Mouse (Mus musculus) midbrain, embryonic 11.5 days (tissue): ENCODE results near the gene Creg1. TPM values are rescaled to one million over a fixed set of nuclear protein-coding genes. Genes with fewer than 3 reads are reported as not detected.

Source experiments
- ATAC-seq: fragments of 200-750 bp; cut with Nextera tagmentation; 2 replicates; pipeline ENCODE4 v1.8.0; 2017; ENCODE audit warnings: moderate TSS enrichment, moderate library complexity; ENCODE audit not compliant: low FRiP score
- DNase-seq: peaks from one replicate; pipeline ENCODE4 v3.0.0; 2015; ENCODE audit warnings: low spot score; ENCODE audit errors: missing footprints
- H3K27ac ChIP-seq: fragments of 300-500 bp; sonication (generic); 2 replicates; pipeline ENCODE4 v1.5.1; 2014; ENCODE audit warnings: low read depth, low read length
- H3K27me3 ChIP-seq: fragments of 300-500 bp; sonication (generic); 2 replicates; pipeline ENCODE4 v1.6.1; 2014; ENCODE audit warnings: mild to moderate bottlenecking, low read length, moderate library complexity, mixed read lengths; ENCODE audit not compliant: control insufficient read depth, insufficient read depth
- H3K36me3 ChIP-seq: fragments of 300-500 bp; sonication (generic); 2 replicates; pipeline ENCODE4 v1.6.1; 2014; ENCODE audit warnings: mild to moderate bottlenecking, low read length, moderate library complexity, mixed read lengths; ENCODE audit not compliant: control insufficient read depth, insufficient read depth
- H3K4me1 ChIP-seq: fragments of 300-500 bp; sonication (generic); 2 replicates; pipeline ENCODE4 v1.6.1; 2014; ENCODE audit warnings: low read length; ENCODE audit not compliant: control insufficient read depth, insufficient read depth
- H3K4me2 ChIP-seq: fragments of 300-500 bp; sonication (generic); 2 replicates; pipeline ENCODE4 v1.6.1; 2014; ENCODE audit warnings: mild to moderate bottlenecking, moderate library complexity
- H3K4me3 ChIP-seq: fragments of 300-500 bp; sonication (generic); 2 replicates; pipeline ENCODE4 v1.5.1; 2014; ENCODE audit warnings: low read depth, low read length
- H3K9ac ChIP-seq: fragments of 300-500 bp; sonication (generic); 2 replicates; pipeline ENCODE4 v1.6.1; 2014; ENCODE audit warnings: low read length
- H3K9me3 ChIP-seq: fragments of 300-500 bp; sonication (generic); 2 replicates; pipeline ENCODE4 v1.6.1; 2016; ENCODE audit warnings: low read length; ENCODE audit not compliant: control insufficient read depth
- WGBS: fragments of 180-500 bp; shearing (Covaris S2); extraction: QIAGEN DNeasy Blood & Tissue Kit; methylation state at CpG from one replicate; pipeline ENCODE4 v1.1.7; 2014; 5-methylcytosine and 5-hydroxymethylcytosine counted together
- polyA plus RNA-seq: library from polyadenylated mRNA; unstranded; fragments of >200 nt; fragmentation: Nextera tagmentation; extraction: Ambion mirVana; gene quantifications from 2 replicates; pipeline ENCODE4 v1.2.1, GENCODE M21; 2014

Gene Creg1
- polyA plus RNA-seq, result 37.4 and 43.4 TPM in 2 replicates

- H3K36me3 ChIP-seq, result no peaks in the 10 kb centered on the region
- H3K9me3 ChIP-seq, result no peaks in the 10 kb centered on the region
- peak within 1 kb of the TSS; percentile 25; the same call in 1 of the 2 replicates for H3K27ac ChIP-seq
- DNase-seq (peak; percentile 96), ATAC-seq (peak; percentile 99)
- WGBS, result under 1% methylated on average over 57 of the region's 57 CpGs
- peak within 1 kb of the TSS; percentile 78 for H3K4me3 ChIP-seq
- peak within 1 kb of the TSS; percentile 97 for H3K4me2 ChIP-seq
- H3K4me1 ChIP-seq, result peaks cover 6% of the 10 kb centered on the region
- H3K9ac ChIP-seq, result peak within 1 kb of the TSS; percentile 81
- peaks cover 7% of the 10 kb centered on the region for H3K27me3 ChIP-seq
Observed at GRCm38 (mm10) chr1:165763635-165764372, at the start of gene Creg1. TSS of gene Creg1 (plus strand) at chr1:165763746.

GRCm38 (mm10) chr1:165713798-165714197 lies 49.7 kb upstream of the Creg1 start:
- Histone ChIP-seq H3K9ac (no peak overlapping the region), H3K4me3 (no peak overlapping the region), H3K9me3 (no peaks in the 10 kb centered on the region), H3K4me1 (no peaks in the 10 kb centered on the region), H3K36me3 (no peaks in the 10 kb centered on the region), H3K27me3 (peaks cover 2% of the 10 kb centered on the region; the same call in 1 of the 2 replicates), H3K27ac (no peak overlapping the region), H3K4me2 (no peak overlapping the region)
- ATAC-seq, result no peak
- DNase-seq, result peak; percentile 57
- 82% methylated on average over 5 of the region's 5 CpGs for WGBS

DNA sequence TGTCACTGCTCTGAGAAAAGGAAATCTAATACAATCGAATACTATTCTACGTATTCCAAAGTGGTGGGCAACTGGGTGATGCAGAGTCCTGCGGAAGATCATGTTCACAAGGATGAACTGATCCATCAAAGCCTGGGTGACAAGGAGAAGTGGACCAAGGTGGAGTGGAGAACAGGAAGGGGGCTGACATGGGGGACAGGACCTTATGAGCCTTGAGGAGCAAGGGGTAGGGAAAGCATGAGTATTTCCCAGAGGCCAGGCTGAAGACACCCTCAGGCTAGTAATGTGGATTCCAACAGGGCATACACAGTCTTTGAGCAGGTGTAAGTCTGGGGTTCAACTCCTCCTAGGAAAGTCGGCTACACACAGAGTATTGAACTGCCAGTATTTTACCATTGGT lies 47.1 kb upstream of the Creg1 start:
- Histone ChIP-seq H3K36me3 (no peaks in the 10 kb centered on the region), H3K27ac (no peak overlapping the region), H3K9ac (no peak overlapping the region), H3K4me2 (no peak overlapping the region), H3K9me3 (no peaks in the 10 kb centered on the region), H3K4me3 (no peak overlapping the region), H3K4me1 (no peaks in the 10 kb centered on the region), H3K27me3 (no peaks in the 10 kb centered on the region)
- peak; percentile 66 for DNase-seq
- ATAC-seq, result no peak
- 94% methylated on average over 4 of the region's 4 CpGs for WGBS

GRCm38 (mm10) chr1:165717711-165718542 lies 45.6 kb upstream of the Creg1 start:
- DNase-seq (peak; percentile 77), ATAC-seq (no peak)
- H3K4me1 ChIP-seq, result no peaks in the 10 kb centered on the region
- H3K9me3 ChIP-seq, result no peaks in the 10 kb centered on the region
- no peak overlapping the region for H3K9ac ChIP-seq
- H3K4me3 ChIP-seq, result no peak overlapping the region
- no peaks in the 10 kb centered on the region for H3K27me3 ChIP-seq
- no peak overlapping the region for H3K4me2 ChIP-seq
- no peak overlapping the region for H3K27ac ChIP-seq
- WGBS, result 64% methylated on average over 11 of the region's 11 CpGs
- H3K36me3 ChIP-seq, result no peaks in the 10 kb centered on the region

DNA sequence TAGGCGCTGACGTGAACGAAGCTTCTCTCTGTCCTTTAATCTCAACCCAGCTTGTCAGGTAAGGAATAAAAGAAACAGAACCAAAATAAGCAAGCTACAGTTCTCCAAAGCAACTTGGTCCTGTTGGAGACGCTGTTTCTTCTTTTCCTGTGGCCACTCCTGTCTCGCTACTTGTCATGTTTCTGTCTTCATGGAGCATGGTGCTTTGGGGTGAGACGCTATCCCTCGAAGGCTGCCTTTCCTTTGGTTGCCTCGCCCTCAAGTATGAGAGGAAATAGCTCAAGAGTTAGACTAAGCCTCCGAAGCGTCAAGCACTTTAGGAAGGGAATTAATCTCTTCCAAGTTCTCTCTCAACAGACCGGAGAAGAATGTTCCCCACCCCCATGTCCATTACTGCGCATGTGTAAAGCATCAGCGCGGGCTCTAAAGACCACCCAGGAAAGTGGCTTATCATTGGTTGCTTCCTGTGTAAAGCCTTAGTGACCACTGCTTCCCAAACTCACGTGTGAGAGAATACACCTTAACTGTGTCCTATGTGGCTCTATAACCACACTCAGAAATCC lies 44.9 kb upstream of the Creg1 start:
- Histone ChIP-seq H3K27ac (no peak overlapping the region), H3K27me3 (no peaks in the 10 kb centered on the region), H3K4me3 (no peak overlapping the region), H3K36me3 (no peaks in the 10 kb centered on the region), H3K9me3 (no peaks in the 10 kb centered on the region), H3K4me2 (no peak overlapping the region), H3K9ac (no peak overlapping the region), H3K4me1 (no peaks in the 10 kb centered on the region)
- peak; percentile 60 for DNase-seq
- WGBS, result 78% methylated on average over 15 of the region's 15 CpGs
- ATAC-seq, result no peak

- Histone ChIP-seq H3K9ac (no peak overlapping the region), H3K27ac (no peak overlapping the region), H3K27me3 (no peaks in the 10 kb centered on the region), H3K4me1 (peaks cover 4% of the 10 kb centered on the region; the same call in 1 of the 2 replicates), H3K36me3 (no peaks in the 10 kb centered on the region), H3K9me3 (no peaks in the 10 kb centered on the region), H3K4me2 (no peak overlapping the region), H3K4me3 (no peak overlapping the region)
- WGBS, result 94% methylated on average over 9 of the region's 9 CpGs
- DNase-seq (peak; percentile 73), ATAC-seq (no peak)
Observed at GRCm38 (mm10) chr1:165722531-165723123, 40.9 kb upstream of the Creg1 start.

DNA sequence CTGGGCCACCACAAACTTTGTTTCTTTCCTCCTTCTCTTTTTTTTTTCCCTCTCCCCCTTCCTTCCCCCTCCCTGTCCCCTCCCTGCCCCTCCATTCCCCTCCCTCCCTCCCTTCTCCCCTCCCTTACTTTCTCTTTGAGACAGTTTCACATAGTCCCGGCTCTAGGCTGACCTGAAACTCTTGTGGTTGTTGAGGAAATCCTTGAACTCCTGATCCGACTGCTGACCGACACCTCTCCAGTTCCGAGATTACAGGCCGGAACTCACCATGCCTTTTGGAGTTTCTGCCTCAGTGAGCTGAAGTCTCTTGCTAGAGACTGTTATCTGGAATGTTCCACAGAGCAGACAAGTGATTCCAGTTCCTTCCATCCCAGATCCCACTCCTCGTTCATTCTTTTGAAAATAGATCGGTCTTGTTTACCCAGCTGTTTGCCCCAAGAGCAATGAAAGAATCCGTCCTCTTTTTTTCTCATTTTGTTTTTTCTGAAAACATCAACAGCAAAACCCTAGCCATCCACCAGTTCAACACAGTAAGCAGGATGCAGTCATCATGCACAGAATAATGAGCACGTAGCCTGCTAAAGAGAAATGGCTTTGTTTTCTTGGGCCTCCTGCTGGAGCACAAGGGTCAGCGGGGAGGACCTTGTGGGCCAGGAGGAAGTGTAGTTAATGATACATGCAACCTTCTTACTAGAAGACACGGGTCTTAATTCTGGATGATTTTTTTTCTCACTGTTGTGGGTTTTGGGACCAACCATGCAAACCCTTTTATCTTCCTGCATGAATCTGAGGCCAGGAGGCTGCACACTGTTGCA lies 39.1 kb upstream of the Creg1 start:
- no peak overlapping the region for H3K4me3 ChIP-seq
- no peak for ATAC-seq
- H3K9me3 ChIP-seq, result no peaks in the 10 kb centered on the region
- no peak overlapping the region for H3K4me2 ChIP-seq
- H3K4me1 ChIP-seq, result peaks cover 4% of the 10 kb centered on the region; the same call in 1 of the 2 replicates
- H3K27me3 ChIP-seq, result no peaks in the 10 kb centered on the region
- 63% methylated on average over 11 of the region's 11 CpGs for WGBS
- DNase-seq, result no peak
- no peaks in the 10 kb centered on the region for H3K36me3 ChIP-seq
- H3K9ac ChIP-seq, result no peak overlapping the region
- no peak overlapping the region for H3K27ac ChIP-seq

DNA sequence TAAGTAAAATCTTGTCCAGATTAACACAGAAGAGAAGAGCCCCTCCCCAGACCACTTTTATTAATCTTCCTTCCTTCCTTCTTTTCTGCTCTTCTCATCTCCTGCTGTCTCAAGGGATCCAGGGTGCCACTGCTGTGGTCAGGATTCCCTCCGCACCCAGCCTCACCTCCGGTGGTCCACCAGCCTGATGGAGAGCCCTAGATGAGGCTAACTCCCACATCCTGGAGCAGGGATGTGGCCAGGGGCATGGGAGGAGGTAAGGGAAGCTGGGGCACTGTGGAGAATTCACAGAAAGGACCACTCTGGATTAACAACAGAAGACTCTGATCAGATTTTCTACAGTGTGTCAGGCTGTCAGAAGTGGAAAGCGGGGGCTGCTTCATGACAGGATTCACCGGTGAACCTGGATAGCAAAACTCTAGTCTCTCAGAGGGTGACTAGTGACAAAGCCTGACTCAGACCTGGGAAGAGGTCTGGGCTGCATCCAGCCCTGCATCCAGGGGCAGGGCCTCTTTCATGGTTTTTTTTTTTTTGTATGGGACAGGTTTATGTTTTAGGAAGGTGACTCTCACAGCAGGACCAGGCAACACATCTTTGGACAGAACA lies 38.4 kb upstream of the Creg1 start:
- Histone ChIP-seq H3K9me3 (no peaks in the 10 kb centered on the region), H3K4me2 (no peak overlapping the region), H3K27ac (no peak overlapping the region), H3K36me3 (no peaks in the 10 kb centered on the region), H3K4me3 (no peak overlapping the region), H3K9ac (no peak overlapping the region), H3K27me3 (no peaks in the 10 kb centered on the region), H3K4me1 (peaks cover 4% of the 10 kb centered on the region; the same call in 1 of the 2 replicates)
- 77% methylated on average over 4 of the region's 4 CpGs for WGBS
- DNase-seq (no peak), ATAC-seq (no peak)
